Mouse (Mus musculus): ENCODE results near the gene Tctn3. TPM values are rescaled to one million over a fixed set of nuclear protein-coding genes. Genes with fewer than 3 reads are reported as not detected.
"Not testable (repeated sequence)": the region's sequence is repeated elsewhere in the genome, so short reads cannot be mapped to it uniquely, and the experiment has no call there.

Gene Tctn3
- polyA plus RNA-seq, 1 experiment from 2014 or later: 5.0 TPM

GRCm38 (mm10) chr19:40632668-40633067, 20.6 kb upstream of the Tctn3 start:
- peaks cover 5% of the 10 kb centered on the region for H3K4me1 ChIP-seq (replicated peaks; ENCODE audit: control insufficient read depth, insufficient read depth, low read length)
- no peaks in the 10 kb centered on the region for H3K27me3 ChIP-seq (replicated peaks; ENCODE audit: control insufficient read depth, insufficient read depth, low read length)
- 88% methylated on average over 5 of the region's 5 CpGs for WGBS
- DNase-seq (ENCODE audit: low spot score) (no peak), ATAC-seq (replicated peaks; ENCODE audit: low FRiP score) (no peak)
- H3K4me2 ChIP-seq: no peak overlapping the region
- no peaks in the 10 kb centered on the region for H3K36me3 ChIP-seq (ENCODE audit: control insufficient read depth, insufficient read depth, low read length)
- no peak overlapping the region for H3K4me3 ChIP-seq (ENCODE audit: low read depth, low read length)
- no peak overlapping the region for H3K27ac ChIP-seq (ENCODE audit: low read depth, low read length)
- no peaks in the 10 kb centered on the region for H3K9me3 ChIP-seq (ENCODE audit: control insufficient read depth, low read length)
- H3K9ac ChIP-seq (ENCODE audit: low read depth, low read length): no peak overlapping the region

- no peak overlapping the region for H3K4me2 ChIP-seq
- no peaks in the 10 kb centered on the region for H3K36me3 ChIP-seq (ENCODE audit: control insufficient read depth, insufficient read depth, low read length)
- ATAC-seq (replicated peaks; ENCODE audit: low FRiP score): no peak
- no peak overlapping the region for H3K9ac ChIP-seq (ENCODE audit: low read depth, low read length)
- no peak overlapping the region for H3K27ac ChIP-seq (ENCODE audit: low read depth, low read length)
- H3K9me3 ChIP-seq (ENCODE audit: control insufficient read depth, low read length): no peaks in the 10 kb centered on the region
- H3K4me1 ChIP-seq (replicated peaks; ENCODE audit: control insufficient read depth, insufficient read depth, low read length): peaks cover 5% of the 10 kb centered on the region
- no peak overlapping the region for H3K4me3 ChIP-seq (ENCODE audit: low read depth, low read length)
- H3K27me3 ChIP-seq (replicated peaks; ENCODE audit: control insufficient read depth, insufficient read depth, low read length): no peaks in the 10 kb centered on the region
- DNase-seq (ENCODE audit: low spot score): no peak
- WGBS: 73% methylated on average over 3 of the region's 3 CpGs
Measured at GRCm38 (mm10) chr19:40632193-40632592, 20.2 kb upstream of the Tctn3 start.

- 36% methylated on average over 7 of the region's 7 CpGs for WGBS
- Histone ChIP-seq H3K36me3 (ENCODE audit: control insufficient read depth, insufficient read depth, low read length) (no peaks in the 10 kb centered on the region), H3K27me3 (replicated peaks; ENCODE audit: control insufficient read depth, insufficient read depth, low read length) (no peaks in the 10 kb centered on the region), H3K9me3 (ENCODE audit: control insufficient read depth, low read length) (no peaks in the 10 kb centered on the region), H3K9ac (ENCODE audit: low read depth, low read length) (no peak overlapping the region), H3K4me3 (ENCODE audit: low read depth, low read length) (no peak overlapping the region), H3K4me2 (no peak overlapping the region), H3K4me1 (replicated peaks; ENCODE audit: control insufficient read depth, insufficient read depth, low read length) (no peaks in the 10 kb centered on the region), H3K27ac (ENCODE audit: low read depth, low read length) (no peak overlapping the region)
- no peak for ATAC-seq (replicated peaks; ENCODE audit: low FRiP score)
- no peak for DNase-seq (ENCODE audit: low spot score)
Measured at GRCm38 (mm10) chr19:40630606-40631005, 18.6 kb upstream of the Tctn3 start.

- Histone ChIP-seq H3K27me3 (replicated peaks; ENCODE audit: control insufficient read depth, insufficient read depth, low read length) (no peaks in the 10 kb centered on the region), H3K4me1 (replicated peaks; ENCODE audit: control insufficient read depth, insufficient read depth, low read length) (no peaks in the 10 kb centered on the region), H3K4me3 (ENCODE audit: low read depth, low read length) (no peak overlapping the region), H3K9me3 (ENCODE audit: control insufficient read depth, low read length) (no peaks in the 10 kb centered on the region), H3K36me3 (ENCODE audit: control insufficient read depth, insufficient read depth, low read length) (no peaks in the 10 kb centered on the region), H3K27ac (ENCODE audit: low read depth, low read length) (no peak overlapping the region), H3K4me2 (no peak overlapping the region), H3K9ac (ENCODE audit: low read depth, low read length) (no peak overlapping the region)
- ATAC-seq (replicated peaks; ENCODE audit: low FRiP score) (no peak), DNase-seq (ENCODE audit: low spot score) (no peak)
- WGBS: 76% methylated on average over 3 of the region's 3 CpGs
Measured at GRCm38 (mm10) chr19:40630096-40630495, 18.1 kb upstream of the Tctn3 start.

GRCm38 (mm10) chr19:40628950-40629349, 16.9 kb upstream of the Tctn3 start:
- no peaks in the 10 kb centered on the region for H3K9me3 ChIP-seq (ENCODE audit: control insufficient read depth, low read length)
- DNase-seq (ENCODE audit: low spot score) (no peak), ATAC-seq (replicated peaks; ENCODE audit: low FRiP score) (no peak)
- H3K9ac ChIP-seq (ENCODE audit: low read depth, low read length): no peak overlapping the region
- H3K36me3 ChIP-seq (ENCODE audit: control insufficient read depth, insufficient read depth, low read length): no peaks in the 10 kb centered on the region
- no peaks in the 10 kb centered on the region for H3K27me3 ChIP-seq (replicated peaks; ENCODE audit: control insufficient read depth, insufficient read depth, low read length)
- H3K4me1 ChIP-seq (replicated peaks; ENCODE audit: control insufficient read depth, insufficient read depth, low read length): no peaks in the 10 kb centered on the region
- no peak overlapping the region for H3K4me3 ChIP-seq (ENCODE audit: low read depth, low read length)
- no peak overlapping the region for H3K4me2 ChIP-seq
- no peak overlapping the region for H3K27ac ChIP-seq (ENCODE audit: low read depth, low read length)

- Histone ChIP-seq H3K9me3 (ENCODE audit: control insufficient read depth, low read length) (no peaks in the 10 kb centered on the region), H3K4me3 (ENCODE audit: low read depth, low read length) (no peak overlapping the region), H3K4me1 (replicated peaks; ENCODE audit: control insufficient read depth, insufficient read depth, low read length) (no peaks in the 10 kb centered on the region), H3K4me2 (no peak overlapping the region), H3K27ac (ENCODE audit: low read depth, low read length) (no peak overlapping the region), H3K27me3 (replicated peaks; ENCODE audit: control insufficient read depth, insufficient read depth, low read length) (no peaks in the 10 kb centered on the region), H3K9ac (ENCODE audit: low read depth, low read length) (no peak overlapping the region), H3K36me3 (ENCODE audit: control insufficient read depth, insufficient read depth, low read length) (no peaks in the 10 kb centered on the region)
- ATAC-seq (replicated peaks; ENCODE audit: low FRiP score) (no peak), DNase-seq (ENCODE audit: low spot score) (no peak)
- 77% methylated on average over 12 of the region's 12 CpGs for WGBS
Measured at GRCm38 (mm10) chr19:40625935-40626334, 13.9 kb upstream of the Tctn3 start.

- not testable (repeated sequence) for H3K36me3 ChIP-seq (ENCODE audit: control insufficient read depth, insufficient read depth, low read length); H3K27me3 ChIP-seq (replicated peaks; ENCODE audit: control insufficient read depth, insufficient read depth, low read length); H3K9ac ChIP-seq (ENCODE audit: low read depth, low read length); H3K4me3 ChIP-seq (ENCODE audit: low read depth, low read length); H3K27ac ChIP-seq (ENCODE audit: low read depth, low read length); DNase-seq (ENCODE audit: low spot score); H3K9me3 ChIP-seq (ENCODE audit: control insufficient read depth, low read length); H3K4me1 ChIP-seq (replicated peaks; ENCODE audit: control insufficient read depth, insufficient read depth, low read length); ATAC-seq (replicated peaks; ENCODE audit: low FRiP score); H3K4me2 ChIP-seq
- 65% methylated on average over 10 of the region's 26 CpGs for WGBS
Measured at GRCm38 (mm10) chr19:40621616-40622015, 9.6 kb upstream of the Tctn3 start.

GRCm38 (mm10) chr19:40616021-40616420, 4.0 kb upstream of the Tctn3 start:
- ATAC-seq (replicated peaks; ENCODE audit: low FRiP score): no peak
- WGBS: 82% methylated on average over 7 of the region's 7 CpGs
- H3K27me3 ChIP-seq (replicated peaks; ENCODE audit: control insufficient read depth, insufficient read depth, low read length): no peaks in the 10 kb centered on the region

GRCm38 (mm10) chr19:40614811-40615210, 2.8 kb upstream of the Tctn3 start:
- no peak for DNase-seq (ENCODE audit: low spot score)
- Histone ChIP-seq H3K36me3 (ENCODE audit: control insufficient read depth, insufficient read depth, low read length) (no peaks in the 10 kb centered on the region), H3K9ac (ENCODE audit: low read depth, low read length) (no peak overlapping the region), H3K4me3 (ENCODE audit: low read depth, low read length) (no peak overlapping the region), H3K4me2 (no peak overlapping the region), H3K9me3 (ENCODE audit: control insufficient read depth, low read length) (no peaks in the 10 kb centered on the region), H3K4me1 (replicated peaks; ENCODE audit: control insufficient read depth, insufficient read depth, low read length) (peaks cover 6% of the 10 kb centered on the region), H3K27me3 (replicated peaks; ENCODE audit: control insufficient read depth, insufficient read depth, low read length) (no peaks in the 10 kb centered on the region), H3K27ac (ENCODE audit: low read depth, low read length) (no peak overlapping the region)
- ATAC-seq (replicated peaks; ENCODE audit: low FRiP score): no peak
- WGBS: 78% methylated on average over 7 of the region's 7 CpGs

More at GRCm38 (mm10) chr19:40616021-40616420, 4.0 kb upstream of the Tctn3 start:
- DNase-seq (ENCODE audit: low spot score): no peak
- H3K4me1 ChIP-seq (replicated peaks; ENCODE audit: control insufficient read depth, insufficient read depth, low read length): peaks cover 6% of the 10 kb centered on the region
- no peaks in the 10 kb centered on the region for H3K36me3 ChIP-seq (ENCODE audit: control insufficient read depth, insufficient read depth, low read length)
- H3K9ac ChIP-seq (ENCODE audit: low read depth, low read length): no peak overlapping the region
- no peak overlapping the region for H3K27ac ChIP-seq (ENCODE audit: low read depth, low read length)
- H3K4me3 ChIP-seq (ENCODE audit: low read depth, low read length): no peak overlapping the region
- no peak overlapping the region for H3K4me2 ChIP-seq
- H3K9me3 ChIP-seq (ENCODE audit: control insufficient read depth, low read length): no peaks in the 10 kb centered on the region

Data from liver, embryonic 11.5 days (tissue).